Mouse (Mus musculus) liver, embryonic 13.5 days (tissue): ENCODE measurements around the gene Fam53b. TPM values are rescaled to one million over a fixed set of nuclear protein-coding genes. Genes with fewer than 3 reads are reported as not detected.
A peak's percentile ranks its signal among the peaks of the same experiment; 100 is the strongest.

ENCODE experiments used
- ATAC-seq: fragments of 200-750 bp; cut with Nextera tagmentation; 2 replicates; pipeline ENCODE4 v1.8.0; 2017; ENCODE audit warnings: low read depth, mild to moderate bottlenecking, moderate number of reproducible peaks, moderate library complexity
- DNase-seq: peaks from one replicate; pipeline ENCODE4 v3.0.0; 2022
- H3K27ac ChIP-seq: fragments of 300-500 bp; sonication (generic); 2 replicates; pipeline ENCODE4 v1.5.1; 2015; ENCODE audit warnings: moderate library complexity, mild to moderate bottlenecking, inconsistent platforms
- H3K27me3 ChIP-seq: fragments of 300-500 bp; sonication (generic); 2 replicates; pipeline ENCODE4 v1.6.1; 2015; ENCODE audit warnings: mild to moderate bottlenecking, inconsistent platforms
- H3K36me3 ChIP-seq: fragments of 300-500 bp; sonication (generic); 2 replicates; pipeline ENCODE4 v1.6.1; 2015; ENCODE audit warnings: mild to moderate bottlenecking, inconsistent platforms
- H3K4me1 ChIP-seq: fragments of 300-500 bp; sonication (generic); replicated peaks from 2 replicates; pipeline ENCODE4 v1.6.1; 2015; ENCODE audit warnings: inconsistent platforms
- H3K4me2 ChIP-seq: fragments of 300-500 bp; sonication (generic); 2 replicates; pipeline ENCODE4 v1.6.1; 2015; ENCODE audit warnings: inconsistent platforms, mild to moderate bottlenecking, moderate library complexity
- H3K4me3 ChIP-seq: fragments of 300-500 bp; sonication (generic); replicated peaks from 2 replicates; pipeline ENCODE4 v1.5.1; 2015; ENCODE audit warnings: mild to moderate bottlenecking, inconsistent platforms
- H3K9ac ChIP-seq: fragments of 300-500 bp; sonication (generic); 2 replicates; pipeline ENCODE4 v1.6.1; 2015; ENCODE audit warnings: mild to moderate bottlenecking, inconsistent platforms
- H3K9me3 ChIP-seq: fragments of 300-500 bp; sonication (generic); replicated peaks from 2 replicates; pipeline ENCODE4 v1.6.1; 2016; ENCODE audit warnings: inconsistent platforms
- WGBS: fragments of 180-500 bp; shearing (Covaris S2); methylation state at CpG from one replicate; pipeline ENCODE4 v1.1.7; 2015; ENCODE audit not compliant: insufficient replicate concordance; 5-methylcytosine and 5-hydroxymethylcytosine counted together
- polyA plus RNA-seq: library from polyadenylated mRNA; unstranded; fragments of >200 nt; fragmentation: Nextera tagmentation; extraction: Ambion mirVana; gene quantifications from 2 replicates; pipeline ENCODE4 v1.2.1, GENCODE M21; 2015

Gene Fam53b
- polyA plus RNA-seq, 1 experiment from 2014 or later = 19.1 TPM

- peaks cover 86% of the 10 kb centered on the region for H3K4me1 ChIP-seq
- H3K27me3 ChIP-seq = peaks cover 14% of the 10 kb centered on the region
- no peak for DNase-seq
- H3K36me3 ChIP-seq = no peaks in the 10 kb centered on the region
- H3K4me2 ChIP-seq = no peak overlapping the region
- H3K4me3 ChIP-seq = no peak overlapping the region
- WGBS = 43% methylated on average over 6 of the region's 6 CpGs
- H3K27ac ChIP-seq = peak overlapping the region; percentile 70
- no peaks in the 10 kb centered on the region for H3K9me3 ChIP-seq
- peak overlapping the region; percentile 44; the same call in 1 of the 2 replicates for H3K9ac ChIP-seq
- no peak for ATAC-seq
These were observed 3.3 kb downstream of the Fam53b start for GRCm38 (mm10) chr7:132810368-132810767.

DNA sequence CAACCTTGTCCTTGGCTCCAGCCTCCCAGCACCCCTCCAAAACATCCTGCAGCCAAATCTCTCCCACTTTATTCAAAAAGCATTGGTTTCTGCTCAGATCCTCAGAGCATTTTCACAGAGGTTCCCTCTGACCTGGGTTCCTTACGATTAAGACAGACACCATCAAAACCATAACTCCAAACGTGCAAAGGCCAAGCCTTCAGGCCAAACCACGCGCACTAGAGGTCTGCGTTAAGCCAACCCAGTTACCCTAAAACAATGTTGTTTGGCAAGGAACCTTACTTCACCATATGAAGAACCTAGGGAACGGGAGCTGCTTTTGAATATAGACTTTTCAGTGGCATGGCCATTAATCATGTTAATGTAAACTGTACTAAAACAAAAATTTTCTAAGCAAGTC is 4.0 kb downstream of the Fam53b start:
- peak overlapping the region; percentile 81 for H3K27ac ChIP-seq
- no peak for DNase-seq
- H3K9ac ChIP-seq = peak overlapping the region; percentile 58; the same call in 1 of the 2 replicates

GRCm38 (mm10) chr7:132808841-132809682 is 4.6 kb downstream of the Fam53b start:
- no peaks in the 10 kb centered on the region for H3K36me3 ChIP-seq
- peak overlapping the region; percentile 51 for H3K4me2 ChIP-seq
- ATAC-seq = no peak
- no peaks in the 10 kb centered on the region for H3K9me3 ChIP-seq
- H3K27ac ChIP-seq = peak overlapping the region; percentile 81
- peak overlapping the region; percentile 58 for H3K9ac ChIP-seq
- 15% methylated on average over 20 of the region's 20 CpGs for WGBS
- peaks cover 97% of the 10 kb centered on the region for H3K4me1 ChIP-seq
- no peak overlapping the region for H3K4me3 ChIP-seq
- peaks cover 11% of the 10 kb centered on the region for H3K27me3 ChIP-seq
- DNase-seq = no peak

More for the DNA sequence above, 4.0 kb downstream of the Fam53b start:
- H3K9me3 ChIP-seq = no peaks in the 10 kb centered on the region
- H3K4me3 ChIP-seq = no peak overlapping the region
- H3K4me2 ChIP-seq = peak overlapping the region; percentile 51
- H3K4me1 ChIP-seq = peaks cover 93% of the 10 kb centered on the region
- ATAC-seq = no peak
- H3K36me3 ChIP-seq = no peaks in the 10 kb centered on the region
- H3K27me3 ChIP-seq = peaks cover 14% of the 10 kb centered on the region
- WGBS = 59% methylated on average over 6 of the region's 6 CpGs

DNA sequence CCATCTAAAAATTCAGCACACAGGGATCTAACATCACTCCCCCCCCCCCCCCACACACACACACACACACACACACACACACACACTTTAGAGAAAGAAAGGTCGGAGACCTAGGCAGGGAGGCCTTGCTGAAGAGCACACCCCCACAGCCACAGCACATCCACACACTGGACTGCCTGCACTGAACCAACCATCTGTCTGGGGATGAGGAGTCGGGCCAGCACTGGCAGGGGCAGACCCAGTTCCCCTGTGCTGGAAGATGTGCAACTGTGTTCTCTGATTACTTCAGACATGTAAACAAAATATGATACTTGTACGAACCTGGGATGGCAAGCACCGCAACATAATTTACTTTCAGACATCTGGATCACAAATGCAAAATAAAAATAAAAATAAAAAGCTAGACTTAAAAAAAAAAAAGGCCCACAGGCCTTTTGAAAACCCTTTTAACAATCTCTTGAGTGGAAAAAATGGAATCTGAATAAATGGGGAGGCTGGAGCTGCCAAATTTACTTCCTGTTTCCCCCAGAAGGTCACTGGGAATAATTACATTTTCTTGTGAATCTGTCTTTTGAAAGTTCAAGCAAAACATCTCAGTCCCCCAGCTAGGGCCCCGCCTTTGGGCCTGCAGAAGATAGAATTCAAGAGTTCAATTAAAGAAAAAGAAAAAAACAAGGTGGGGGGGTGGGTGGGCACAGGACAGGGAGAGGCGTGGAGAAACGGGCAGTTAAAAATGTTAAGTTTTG is 5.5 kb downstream of the Fam53b start:
- H3K9ac ChIP-seq = peak overlapping the region; percentile 58; the same call in 1 of the 2 replicates
- DNase-seq (no peak), ATAC-seq (no peak)
- no peaks in the 10 kb centered on the region for H3K36me3 ChIP-seq
- 69% methylated on average over 7 of the region's 7 CpGs for WGBS
- peaks cover 2% of the 10 kb centered on the region; the same call in 1 of the 2 replicates for H3K27me3 ChIP-seq
- peak overlapping the region; percentile 51; the same call in 1 of the 2 replicates for H3K4me2 ChIP-seq
- H3K4me3 ChIP-seq = no peak overlapping the region
- peaks cover 98% of the 10 kb centered on the region for H3K4me1 ChIP-seq
- H3K27ac ChIP-seq = peak overlapping the region; percentile 81
- no peaks in the 10 kb centered on the region for H3K9me3 ChIP-seq

GRCm38 (mm10) chr7:132806926-132807857 is 6.5 kb downstream of the Fam53b start:
- Histone ChIP-seq H3K27me3 (no peaks in the 10 kb centered on the region), H3K4me3 (no peak overlapping the region), H3K9ac (no peak overlapping the region), H3K4me1 (peaks cover 99% of the 10 kb centered on the region), H3K4me2 (no peak overlapping the region), H3K9me3 (no peaks in the 10 kb centered on the region), H3K36me3 (no peaks in the 10 kb centered on the region), H3K27ac (peak overlapping the region; percentile 81)
- no peak for DNase-seq
- ATAC-seq = no peak
- 76% methylated on average over 13 of the region's 13 CpGs for WGBS

GRCm38 (mm10) chr7:132806286-132806685 is 7.4 kb downstream of the Fam53b start:
- 76% methylated on average over 5 of the region's 5 CpGs for WGBS
- Histone ChIP-seq H3K36me3 (no peaks in the 10 kb centered on the region), H3K4me2 (no peak overlapping the region), H3K9ac (0 out of 2 replicates have a peak overlapping the region, but pooled peaks have one; percentile 49), H3K27ac (peak overlapping the region; percentile 81; the same call in 1 of the 2 replicates), H3K4me3 (no peak overlapping the region), H3K9me3 (no peaks in the 10 kb centered on the region), H3K27me3 (no peaks in the 10 kb centered on the region), H3K4me1 (peaks cover 98% of the 10 kb centered on the region)
- ATAC-seq (no peak), DNase-seq (no peak)

DNA sequence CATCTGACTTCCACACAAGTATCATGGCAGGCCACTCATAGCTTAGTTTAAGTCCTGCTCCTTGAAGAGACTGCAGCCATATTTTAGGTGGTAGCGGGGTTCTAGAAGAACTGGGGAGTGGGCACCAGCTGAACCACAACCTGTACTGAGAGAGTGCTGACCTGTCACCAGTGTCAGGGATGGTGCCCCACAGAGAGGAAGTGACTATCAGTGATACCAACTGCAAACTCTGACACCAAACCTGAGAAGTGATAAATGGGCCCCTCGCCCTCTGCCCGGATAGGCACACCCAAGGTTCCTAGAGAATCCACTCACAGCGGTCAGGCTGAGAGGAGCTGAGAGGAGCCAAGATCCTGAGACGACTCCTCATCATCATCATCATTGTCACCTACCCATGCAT is 8.7 kb downstream of the Fam53b start:
- peak; percentile 44 for DNase-seq
- no peak overlapping the region for H3K4me3 ChIP-seq
- H3K9me3 ChIP-seq = no peaks in the 10 kb centered on the region
- ATAC-seq = peak; percentile 81
- H3K36me3 ChIP-seq = no peaks in the 10 kb centered on the region
- peak overlapping the region; percentile 49 for H3K9ac ChIP-seq
- peak overlapping the region; percentile 69 for H3K27ac ChIP-seq
- peaks cover 98% of the 10 kb centered on the region for H3K4me1 ChIP-seq
- peak overlapping the region; percentile 46 for H3K4me2 ChIP-seq
- H3K27me3 ChIP-seq = no peaks in the 10 kb centered on the region
- WGBS = 21% methylated on average over 5 of the region's 5 CpGs

GRCm38 (mm10) chr7:132804461-132804860 is 9.2 kb downstream of the Fam53b start:
- peak overlapping the region; percentile 46 for H3K4me2 ChIP-seq

DNA sequence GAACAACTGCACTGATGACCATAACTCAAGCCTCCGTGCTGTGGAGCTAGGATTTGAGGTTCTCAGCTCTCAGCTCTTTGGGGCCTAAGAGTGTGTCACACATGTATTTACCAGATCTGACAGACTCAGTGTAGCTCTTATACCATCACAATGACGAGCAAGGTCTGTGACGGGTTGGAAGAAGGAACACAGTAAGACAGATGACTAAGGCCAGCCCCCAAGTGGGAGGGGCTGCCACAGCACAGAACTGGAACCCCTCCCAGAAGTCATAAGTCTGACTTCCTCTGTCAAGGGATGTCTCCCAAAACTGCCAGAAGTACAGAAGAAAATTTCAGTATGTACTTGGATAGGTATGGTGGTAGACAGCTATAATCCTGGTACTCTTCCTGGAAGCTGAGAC is 9.7 kb downstream of the Fam53b start:
- Histone ChIP-seq H3K36me3 (no peaks in the 10 kb centered on the region), H3K9me3 (no peaks in the 10 kb centered on the region), H3K9ac (peak overlapping the region; percentile 49), H3K27me3 (no peaks in the 10 kb centered on the region), H3K27ac (peak overlapping the region; percentile 69), H3K4me2 (peak overlapping the region; percentile 46; the same call in 1 of the 2 replicates), H3K4me1 (peaks cover 98% of the 10 kb centered on the region), H3K4me3 (no peak overlapping the region)
- DNase-seq = no peak
- peak; percentile 46 for ATAC-seq
- WGBS = 43% methylated on average over 3 of the region's 3 CpGs

More at GRCm38 (mm10) chr7:132804461-132804860, 9.2 kb downstream of the Fam53b start:
- no peaks in the 10 kb centered on the region for H3K36me3 ChIP-seq
- DNase-seq (no peak), ATAC-seq (no peak)
- peak overlapping the region; percentile 49 for H3K9ac ChIP-seq
- peaks cover 98% of the 10 kb centered on the region for H3K4me1 ChIP-seq
- H3K4me3 ChIP-seq = no peak overlapping the region
- H3K27ac ChIP-seq = peak overlapping the region; percentile 69
- 48% methylated on average over 7 of the region's 7 CpGs for WGBS
- H3K27me3 ChIP-seq = no peaks in the 10 kb centered on the region
- no peaks in the 10 kb centered on the region for H3K9me3 ChIP-seq

- peaks cover 98% of the 10 kb centered on the region for H3K4me1 ChIP-seq
- DNase-seq (no peak), ATAC-seq (no peak)
- H3K36me3 ChIP-seq = 0 out of 2 replicates have a peak, but pooled peaks cover 3% of the 10 kb centered on the region
- H3K27ac ChIP-seq = peak overlapping the region; percentile 69
- no peaks in the 10 kb centered on the region for H3K9me3 ChIP-seq
- peak overlapping the region; percentile 19; the same call in 1 of the 2 replicates for H3K9ac ChIP-seq
- 63% methylated on average over 2 of the region's 2 CpGs for WGBS
- H3K4me2 ChIP-seq = no peak overlapping the region
- H3K4me3 ChIP-seq = no peak overlapping the region
- no peaks in the 10 kb centered on the region for H3K27me3 ChIP-seq
These were observed 10.3 kb downstream of the Fam53b start for GRCm38 (mm10) chr7:132803336-132803735.
